Mouse (Mus musculus): Measurements from ENCODE around the gene Asb7. TPM values are rescaled to one million over a fixed set of nuclear protein-coding genes. Genes with fewer than 3 reads are reported as not detected.

Gene Asb7
- total RNA-seq, 1 experiment: 10.9 TPM

DNA sequence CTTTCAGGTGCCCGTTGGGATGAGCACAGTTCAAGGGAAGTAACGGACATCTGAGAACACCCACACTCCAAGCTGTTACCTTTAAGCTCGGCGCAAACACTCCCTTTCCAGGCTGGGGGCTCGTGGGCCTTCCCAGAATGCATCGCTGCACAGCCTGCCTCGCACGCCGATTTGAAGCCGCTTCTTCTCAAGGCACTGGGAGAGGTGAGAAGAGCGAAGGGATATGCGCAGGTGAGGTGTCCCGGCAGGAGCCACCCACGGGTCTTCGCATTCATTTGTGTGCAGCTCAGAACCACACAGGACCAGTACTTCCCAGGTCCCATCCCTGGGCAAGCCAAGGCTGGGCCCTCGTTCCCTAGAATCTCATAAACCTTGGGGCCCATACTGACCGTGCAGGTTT is 44.0 kb upstream of the Asb7 start:
- H3K9ac ChIP-seq (ENCODE audit: insufficient read depth, low read depth, low read length, poor library complexity, severe bottlenecking): no peak overlapping the region

GRCm38 (mm10) chr7:66729232-66729631 is 39.8 kb upstream of the Asb7 start:
- no peak overlapping the region for H3K27ac ChIP-seq (ENCODE audit: insufficient read depth, low read depth, low read length, poor library complexity, severe bottlenecking)
- no peak overlapping the region for H3K4me3 ChIP-seq (ENCODE audit: insufficient read depth in 1 of 2, low read depth in 1 of 2, low read length in 2 of 2, poor library complexity in 1 of 2, severe bottlenecking in 1 of 2)
- H3K4me1 ChIP-seq (ENCODE audit: control insufficient read depth in 2 of 2, insufficient read depth in 2 of 2, low read length in 2 of 2, poor library complexity in 1 of 2): no peaks in the 10 kb centered on the region
- H3K36me3 ChIP-seq (ENCODE audit: control insufficient read depth, insufficient read depth, low read length, poor library complexity, severe bottlenecking): no peaks in the 10 kb centered on the region
- in situ Hi-C loops (cut with MboI; ENCODE audit: low sequenced_read_pairs in 2 of 2, unreplicated experiment in 2 of 2): no loop called here
- H3K9ac ChIP-seq (ENCODE audit: insufficient read depth, low read depth, low read length, poor library complexity, severe bottlenecking): no peak overlapping the region
- TF ChIP-seq HCFC1 (IDR thresholded peaks at IDR 0.05; ENCODE audit: borderline replicate concordance, insufficient read depth, low read length): no peak
- TF ChIP-seq CHD2 (IDR thresholded peaks at IDR 0.05; ENCODE audit: low read depth, low read length): no peak
- TF ChIP-seq MAFK (IDR thresholded peaks at IDR 0.05; ENCODE audit: insufficient read depth, low read depth, low read length): no peak
- no peak for TF ChIP-seq ZNF384 (IDR thresholded peaks at IDR 0.05; ENCODE audit: low read depth, low read length)
- no peak for TF ChIP-seq ZC3H11A (IDR thresholded peaks at IDR 0.05; ENCODE audit: borderline replicate concordance, low read depth, low read length)
- no peak for DNase-seq (ENCODE audit: low read depth, low spot score)
- H3K9me3 ChIP-seq (ENCODE audit: control insufficient read depth, insufficient read depth, low read depth, low read length): no peaks in the 10 kb centered on the region

More for the DNA sequence above, 44.0 kb upstream of the Asb7 start:
- Histone ChIP-seq H3K9me3 (ENCODE audit: control insufficient read depth, insufficient read depth, low read depth, low read length) (no peaks in the 10 kb centered on the region), H3K4me1 (ENCODE audit: control insufficient read depth in 2 of 2, insufficient read depth in 2 of 2, low read length in 2 of 2, poor library complexity in 1 of 2) (no peaks in the 10 kb centered on the region), H3K4me3 (ENCODE audit: insufficient read depth in 1 of 2, low read depth in 1 of 2, low read length in 2 of 2, poor library complexity in 1 of 2, severe bottlenecking in 1 of 2) (no peak overlapping the region), H3K36me3 (ENCODE audit: control insufficient read depth, insufficient read depth, low read length, poor library complexity, severe bottlenecking) (no peaks in the 10 kb centered on the region), H3K27ac (ENCODE audit: insufficient read depth, low read depth, low read length, poor library complexity, severe bottlenecking) (no peak overlapping the region)
- no peak for TF ChIP-seq CHD2 (IDR thresholded peaks at IDR 0.05; ENCODE audit: low read depth, low read length)
- TF ChIP-seq ZNF384 (IDR thresholded peaks at IDR 0.05; ENCODE audit: low read depth, low read length): no peak
- TF ChIP-seq HCFC1 (IDR thresholded peaks at IDR 0.05; ENCODE audit: borderline replicate concordance, insufficient read depth, low read length): no peak
- TF ChIP-seq ZC3H11A (IDR thresholded peaks at IDR 0.05; ENCODE audit: borderline replicate concordance, low read depth, low read length): no peak
- TF ChIP-seq MAFK (IDR thresholded peaks at IDR 0.05; ENCODE audit: insufficient read depth, low read depth, low read length): no peak
- DNase-seq (ENCODE audit: low read depth, low spot score): no peak
- in situ Hi-C loops (cut with MboI; ENCODE audit: low sequenced_read_pairs in 2 of 2, unreplicated experiment in 2 of 2): no loop called here

DNA sequence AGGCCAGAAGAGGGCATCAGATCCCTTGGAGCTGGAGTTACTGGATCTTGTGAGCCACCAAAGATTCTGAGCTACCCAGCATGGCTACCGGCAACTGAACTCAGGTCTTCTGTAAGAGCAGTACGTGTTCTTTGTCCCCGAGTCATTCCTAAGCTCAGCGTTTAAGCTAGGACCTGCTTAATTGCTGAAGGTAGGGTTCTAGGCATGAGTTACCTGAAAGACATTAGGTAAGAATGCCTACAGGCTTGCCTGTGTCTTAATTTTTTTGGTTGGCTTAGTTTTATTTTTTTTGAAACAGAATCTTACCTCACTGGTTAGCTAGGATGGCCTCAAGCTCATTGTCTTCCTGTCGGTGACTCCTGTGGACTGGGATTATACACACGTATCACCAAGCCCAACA is 38.7 kb upstream of the Asb7 start:
- DNase-seq (ENCODE audit: low read depth, low spot score): no peak
- Histone ChIP-seq H3K9me3 (ENCODE audit: control insufficient read depth, insufficient read depth, low read depth, low read length) (no peaks in the 10 kb centered on the region), H3K27ac (ENCODE audit: insufficient read depth, low read depth, low read length, poor library complexity, severe bottlenecking) (no peak overlapping the region), H3K4me3 (ENCODE audit: insufficient read depth in 1 of 2, low read depth in 1 of 2, low read length in 2 of 2, poor library complexity in 1 of 2, severe bottlenecking in 1 of 2) (no peak overlapping the region), H3K9ac (ENCODE audit: insufficient read depth, low read depth, low read length, poor library complexity, severe bottlenecking) (no peak overlapping the region), H3K4me1 (ENCODE audit: control insufficient read depth in 2 of 2, insufficient read depth in 2 of 2, low read length in 2 of 2, poor library complexity in 1 of 2) (no peaks in the 10 kb centered on the region), H3K36me3 (ENCODE audit: control insufficient read depth, insufficient read depth, low read length, poor library complexity, severe bottlenecking) (no peaks in the 10 kb centered on the region)
- no peak for TF ChIP-seq CHD2 (IDR thresholded peaks at IDR 0.05; ENCODE audit: low read depth, low read length)
- no peak for TF ChIP-seq ZNF384 (IDR thresholded peaks at IDR 0.05; ENCODE audit: low read depth, low read length)
- no peak for TF ChIP-seq HCFC1 (IDR thresholded peaks at IDR 0.05; ENCODE audit: borderline replicate concordance, insufficient read depth, low read length)
- no peak for TF ChIP-seq MAFK (IDR thresholded peaks at IDR 0.05; ENCODE audit: insufficient read depth, low read depth, low read length)
- no peak for TF ChIP-seq ZC3H11A (IDR thresholded peaks at IDR 0.05; ENCODE audit: borderline replicate concordance, low read depth, low read length)
- in situ Hi-C loops (cut with MboI; ENCODE audit: low sequenced_read_pairs in 2 of 2, unreplicated experiment in 2 of 2): no loop called here

DNA sequence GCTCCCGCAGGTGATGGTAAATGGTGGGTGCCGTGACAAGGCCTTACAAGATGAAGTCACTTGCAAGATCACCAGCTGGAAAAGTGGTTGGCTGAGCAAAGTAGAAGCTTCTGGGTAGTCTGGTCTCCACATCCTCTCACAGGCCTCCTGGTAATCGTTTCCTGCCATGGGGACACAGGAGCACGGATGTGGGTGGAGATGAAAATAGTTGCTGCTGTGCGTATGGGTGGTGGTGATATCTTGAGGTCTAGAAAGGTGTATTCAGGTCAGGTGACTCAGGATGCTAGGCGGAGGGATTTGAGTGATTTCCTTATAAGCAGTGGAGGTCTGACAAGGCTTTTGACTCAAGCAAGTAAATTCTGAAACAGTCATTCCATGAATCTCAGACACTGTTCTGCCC is 35.6 kb upstream of the Asb7 start:
- Histone ChIP-seq H3K4me1 (ENCODE audit: control insufficient read depth in 2 of 2, insufficient read depth in 2 of 2, low read length in 2 of 2, poor library complexity in 1 of 2) (no peaks in the 10 kb centered on the region), H3K9ac (ENCODE audit: insufficient read depth, low read depth, low read length, poor library complexity, severe bottlenecking) (no peak overlapping the region), H3K4me3 (ENCODE audit: insufficient read depth in 1 of 2, low read depth in 1 of 2, low read length in 2 of 2, poor library complexity in 1 of 2, severe bottlenecking in 1 of 2) (no peak overlapping the region), H3K9me3 (ENCODE audit: control insufficient read depth, insufficient read depth, low read depth, low read length) (no peaks in the 10 kb centered on the region), H3K36me3 (ENCODE audit: control insufficient read depth, insufficient read depth, low read length, poor library complexity, severe bottlenecking) (no peaks in the 10 kb centered on the region), H3K27ac (ENCODE audit: insufficient read depth, low read depth, low read length, poor library complexity, severe bottlenecking) (no peak overlapping the region)
- no peak for TF ChIP-seq ZC3H11A (IDR thresholded peaks at IDR 0.05; ENCODE audit: borderline replicate concordance, low read depth, low read length)
- TF ChIP-seq MAFK (IDR thresholded peaks at IDR 0.05; ENCODE audit: insufficient read depth, low read depth, low read length): no peak
- TF ChIP-seq HCFC1 (IDR thresholded peaks at IDR 0.05; ENCODE audit: borderline replicate concordance, insufficient read depth, low read length): no peak
- no peak for TF ChIP-seq CHD2 (IDR thresholded peaks at IDR 0.05; ENCODE audit: low read depth, low read length)
- no peak for TF ChIP-seq ZNF384 (IDR thresholded peaks at IDR 0.05; ENCODE audit: low read depth, low read length)
- DNase-seq (ENCODE audit: low read depth, low spot score): no peak
- in situ Hi-C loops (cut with MboI; ENCODE audit: low sequenced_read_pairs in 2 of 2, unreplicated experiment in 2 of 2): no loop called here

GRCm38 (mm10) chr7:66724514-66724913 is 35.1 kb upstream of the Asb7 start:
- Histone ChIP-seq H3K9ac (ENCODE audit: insufficient read depth, low read depth, low read length, poor library complexity, severe bottlenecking) (no peak overlapping the region), H3K36me3 (ENCODE audit: control insufficient read depth, insufficient read depth, low read length, poor library complexity, severe bottlenecking) (no peaks in the 10 kb centered on the region), H3K27ac (ENCODE audit: insufficient read depth, low read depth, low read length, poor library complexity, severe bottlenecking) (no peak overlapping the region), H3K4me1 (ENCODE audit: control insufficient read depth in 2 of 2, insufficient read depth in 2 of 2, low read length in 2 of 2, poor library complexity in 1 of 2) (no peaks in the 10 kb centered on the region), H3K4me3 (ENCODE audit: insufficient read depth in 1 of 2, low read depth in 1 of 2, low read length in 2 of 2, poor library complexity in 1 of 2, severe bottlenecking in 1 of 2) (no peak overlapping the region), H3K9me3 (ENCODE audit: control insufficient read depth, insufficient read depth, low read depth, low read length) (no peaks in the 10 kb centered on the region)
- TF ChIP-seq CHD2 (IDR thresholded peaks at IDR 0.05; ENCODE audit: low read depth, low read length) (no peak), HCFC1 (IDR thresholded peaks at IDR 0.05; ENCODE audit: borderline replicate concordance, insufficient read depth, low read length) (no peak), MAFK (IDR thresholded peaks at IDR 0.05; ENCODE audit: insufficient read depth, low read depth, low read length) (no peak), ZC3H11A (IDR thresholded peaks at IDR 0.05; ENCODE audit: borderline replicate concordance, low read depth, low read length) (no peak), ZNF384 (IDR thresholded peaks at IDR 0.05; ENCODE audit: low read depth, low read length) (no peak)
- DNase-seq (ENCODE audit: low read depth, low spot score): no peak
- in situ Hi-C loops (cut with MboI; ENCODE audit: low sequenced_read_pairs in 2 of 2, unreplicated experiment in 2 of 2): no loop called here

Measured in ES-E14 (cell line).